Mouse (Mus musculus) ES-E14 (cell line): ENCODE measurements around the gene Appl2.

Experiments used
- HCFC1 ChIP-seq: IDR thresholded peaks from 2 replicates; pipeline ENCODE4 v1.6.1; 2012; ENCODE audit warnings: low read length, inconsistent platforms, borderline replicate concordance; ENCODE audit not compliant: insufficient read depth
- MAFK ChIP-seq: IDR thresholded peaks from 2 replicates; pipeline ENCODE4 v1.6.1; 2014; ENCODE audit warnings: mild to moderate bottlenecking, low read depth, low read length, inconsistent platforms; ENCODE audit not compliant: insufficient read depth
- ZC3H11A ChIP-seq: IDR thresholded peaks from 2 replicates; pipeline ENCODE4 v1.6.1; 2012; ENCODE audit warnings: low read depth, mild to moderate bottlenecking, inconsistent platforms, low read length, borderline replicate concordance
- ZNF384 ChIP-seq: IDR thresholded peaks from 2 replicates; pipeline ENCODE4 v1.6.1; 2012; ENCODE audit warnings: low read depth, low read length, inconsistent platforms

DNA sequence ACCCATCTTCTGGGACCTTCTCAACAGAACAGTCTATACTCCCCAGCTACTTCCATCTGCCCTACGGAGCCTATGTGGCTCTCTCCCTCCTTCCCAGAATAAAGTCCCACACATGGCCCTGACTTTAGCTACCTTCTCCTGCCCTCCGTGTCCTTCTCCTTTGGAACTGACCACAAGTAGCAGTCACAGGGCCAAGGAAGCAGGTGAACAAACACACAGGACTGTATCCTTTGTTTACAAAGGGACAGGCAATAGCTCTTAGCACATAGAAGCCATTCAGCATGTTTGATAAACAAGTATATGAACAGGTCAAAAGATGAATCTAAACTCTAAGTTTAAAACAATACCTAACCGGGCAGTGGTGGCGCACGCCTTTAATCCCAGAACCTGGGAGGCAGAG, 18.7 kb downstream of the Appl2 start:
- TF ChIP-seq MAFK (no peak), HCFC1 (no peak), ZNF384 (no peak), ZC3H11A (no peak)
